Mouse (Mus musculus): ENCODE data around the gene Pbp2. TPM values are rescaled to one million over a fixed set of nuclear protein-coding genes. Genes with fewer than 3 reads are reported as not detected.

The Pbp2 gene
- total RNA-seq, 1 experiment, result 0.31 TPM

GRCm38 (mm10) chr6:135271761-135272160, 38.4 kb downstream of the Pbp2 start:
- no peak overlapping the region for H3K9ac ChIP-seq (ENCODE audit: insufficient read depth, low read depth, low read length, poor library complexity, severe bottlenecking)
- H3K4me1 ChIP-seq (ENCODE audit: control insufficient read depth in 2 of 2, insufficient read depth in 2 of 2, low read length in 2 of 2, poor library complexity in 1 of 2), result no peaks in the 10 kb centered on the region
- DNase-seq (ENCODE audit: low read depth, low spot score), result no peak
- H3K4me3 ChIP-seq (ENCODE audit: insufficient read depth in 1 of 2, low read depth in 1 of 2, low read length in 2 of 2, poor library complexity in 1 of 2, severe bottlenecking in 1 of 2), result no peak overlapping the region
- TF ChIP-seq CHD2 (IDR thresholded peaks at IDR 0.05; ENCODE audit: low read depth, low read length) (no peak), ZC3H11A (IDR thresholded peaks at IDR 0.05; ENCODE audit: borderline replicate concordance, low read depth, low read length) (no peak), HCFC1 (IDR thresholded peaks at IDR 0.05; ENCODE audit: borderline replicate concordance, insufficient read depth, low read length) (no peak), ZNF384 (IDR thresholded peaks at IDR 0.05; ENCODE audit: low read depth, low read length) (no peak), MAFK (IDR thresholded peaks at IDR 0.05; ENCODE audit: insufficient read depth, low read depth, low read length) (no peak)
- in situ Hi-C loops (cut with MboI; ENCODE audit: low sequenced_read_pairs in 2 of 2, unreplicated experiment in 2 of 2), result no loop called here
- H3K9me3 ChIP-seq (ENCODE audit: control insufficient read depth, insufficient read depth, low read depth, low read length), result no peaks in the 10 kb centered on the region
- H3K27ac ChIP-seq (ENCODE audit: insufficient read depth, low read depth, low read length, poor library complexity, severe bottlenecking), result no peak overlapping the region
- no peaks in the 10 kb centered on the region for H3K36me3 ChIP-seq (ENCODE audit: control insufficient read depth, insufficient read depth, low read length, poor library complexity, severe bottlenecking)

GRCm38 (mm10) chr6:135269626-135270025, 40.6 kb downstream of the Pbp2 start:
- Histone ChIP-seq H3K9me3 (ENCODE audit: control insufficient read depth, insufficient read depth, low read depth, low read length) (no peaks in the 10 kb centered on the region), H3K4me3 (ENCODE audit: insufficient read depth in 1 of 2, low read depth in 1 of 2, low read length in 2 of 2, poor library complexity in 1 of 2, severe bottlenecking in 1 of 2) (no peak overlapping the region), H3K27ac (ENCODE audit: insufficient read depth, low read depth, low read length, poor library complexity, severe bottlenecking) (no peak overlapping the region), H3K36me3 (ENCODE audit: control insufficient read depth, insufficient read depth, low read length, poor library complexity, severe bottlenecking) (no peaks in the 10 kb centered on the region), H3K4me1 (ENCODE audit: control insufficient read depth in 2 of 2, insufficient read depth in 2 of 2, low read length in 2 of 2, poor library complexity in 1 of 2) (no peaks in the 10 kb centered on the region), H3K9ac (ENCODE audit: insufficient read depth, low read depth, low read length, poor library complexity, severe bottlenecking) (no peak overlapping the region)
- DNase-seq (ENCODE audit: low read depth, low spot score), result no peak
- in situ Hi-C loops (cut with MboI; ENCODE audit: low sequenced_read_pairs in 2 of 2, unreplicated experiment in 2 of 2), result no loop called here
- no peak for TF ChIP-seq MAFK (IDR thresholded peaks at IDR 0.05; ENCODE audit: insufficient read depth, low read depth, low read length)
- TF ChIP-seq ZC3H11A (IDR thresholded peaks at IDR 0.05; ENCODE audit: borderline replicate concordance, low read depth, low read length), result no peak
- no peak for TF ChIP-seq CHD2 (IDR thresholded peaks at IDR 0.05; ENCODE audit: low read depth, low read length)
- no peak for TF ChIP-seq HCFC1 (IDR thresholded peaks at IDR 0.05; ENCODE audit: borderline replicate concordance, insufficient read depth, low read length)
- no peak for TF ChIP-seq ZNF384 (IDR thresholded peaks at IDR 0.05; ENCODE audit: low read depth, low read length)

GRCm38 (mm10) chr6:135268392-135268791, 41.8 kb downstream of the Pbp2 start:
- Histone ChIP-seq H3K36me3 (ENCODE audit: control insufficient read depth, insufficient read depth, low read length, poor library complexity, severe bottlenecking) (no peaks in the 10 kb centered on the region), H3K9me3 (ENCODE audit: control insufficient read depth, insufficient read depth, low read depth, low read length) (no peaks in the 10 kb centered on the region), H3K9ac (ENCODE audit: insufficient read depth, low read depth, low read length, poor library complexity, severe bottlenecking) (no peak overlapping the region), H3K27ac (ENCODE audit: insufficient read depth, low read depth, low read length, poor library complexity, severe bottlenecking) (no peak overlapping the region), H3K4me3 (ENCODE audit: insufficient read depth in 1 of 2, low read depth in 1 of 2, low read length in 2 of 2, poor library complexity in 1 of 2, severe bottlenecking in 1 of 2) (no peak overlapping the region), H3K4me1 (ENCODE audit: control insufficient read depth in 2 of 2, insufficient read depth in 2 of 2, low read length in 2 of 2, poor library complexity in 1 of 2) (no peaks in the 10 kb centered on the region)
- DNase-seq (ENCODE audit: low read depth, low spot score), result no peak
- TF ChIP-seq MAFK (IDR thresholded peaks at IDR 0.05; ENCODE audit: insufficient read depth, low read depth, low read length), result no peak
- TF ChIP-seq ZNF384 (IDR thresholded peaks at IDR 0.05; ENCODE audit: low read depth, low read length), result no peak
- no peak for TF ChIP-seq CHD2 (IDR thresholded peaks at IDR 0.05; ENCODE audit: low read depth, low read length)
- in situ Hi-C loops (cut with MboI; ENCODE audit: low sequenced_read_pairs in 2 of 2, unreplicated experiment in 2 of 2), result no loop called here

- in situ Hi-C loops (cut with MboI; ENCODE audit: low sequenced_read_pairs in 2 of 2, unreplicated experiment in 2 of 2), result no loop called here
These were observed 43.0 kb downstream of the Pbp2 start for GRCm38 (mm10) chr6:135267221-135267620.

GRCm38 (mm10) chr6:135266056-135266455, 44.1 kb downstream of the Pbp2 start:
- Histone ChIP-seq H3K36me3 (ENCODE audit: control insufficient read depth, insufficient read depth, low read length, poor library complexity, severe bottlenecking) (no peaks in the 10 kb centered on the region), H3K9me3 (ENCODE audit: control insufficient read depth, insufficient read depth, low read depth, low read length) (no peaks in the 10 kb centered on the region), H3K9ac (ENCODE audit: insufficient read depth, low read depth, low read length, poor library complexity, severe bottlenecking) (no peak overlapping the region), H3K27ac (ENCODE audit: insufficient read depth, low read depth, low read length, poor library complexity, severe bottlenecking) (no peak overlapping the region), H3K4me1 (ENCODE audit: control insufficient read depth in 2 of 2, insufficient read depth in 2 of 2, low read length in 2 of 2, poor library complexity in 1 of 2) (no peaks in the 10 kb centered on the region), H3K4me3 (ENCODE audit: insufficient read depth in 1 of 2, low read depth in 1 of 2, low read length in 2 of 2, poor library complexity in 1 of 2, severe bottlenecking in 1 of 2) (no peak overlapping the region)
- no peak for DNase-seq (ENCODE audit: low read depth, low spot score)
- TF ChIP-seq HCFC1 (IDR thresholded peaks at IDR 0.05; ENCODE audit: borderline replicate concordance, insufficient read depth, low read length), result no peak
- TF ChIP-seq ZC3H11A (IDR thresholded peaks at IDR 0.05; ENCODE audit: borderline replicate concordance, low read depth, low read length), result no peak
- TF ChIP-seq MAFK (IDR thresholded peaks at IDR 0.05; ENCODE audit: insufficient read depth, low read depth, low read length), result no peak
- TF ChIP-seq ZNF384 (IDR thresholded peaks at IDR 0.05; ENCODE audit: low read depth, low read length), result no peak
- TF ChIP-seq CHD2 (IDR thresholded peaks at IDR 0.05; ENCODE audit: low read depth, low read length), result no peak
- in situ Hi-C loops (cut with MboI; ENCODE audit: low sequenced_read_pairs in 2 of 2, unreplicated experiment in 2 of 2), result no loop called here

More at GRCm38 (mm10) chr6:135267221-135267620, 43.0 kb downstream of the Pbp2 start:
- Histone ChIP-seq H3K4me1 (ENCODE audit: control insufficient read depth in 2 of 2, insufficient read depth in 2 of 2, low read length in 2 of 2, poor library complexity in 1 of 2) (no peaks in the 10 kb centered on the region), H3K27ac (ENCODE audit: insufficient read depth, low read depth, low read length, poor library complexity, severe bottlenecking) (no peak overlapping the region), H3K4me3 (ENCODE audit: insufficient read depth in 1 of 2, low read depth in 1 of 2, low read length in 2 of 2, poor library complexity in 1 of 2, severe bottlenecking in 1 of 2) (no peak overlapping the region), H3K9me3 (ENCODE audit: control insufficient read depth, insufficient read depth, low read depth, low read length) (no peaks in the 10 kb centered on the region), H3K36me3 (ENCODE audit: control insufficient read depth, insufficient read depth, low read length, poor library complexity, severe bottlenecking) (no peaks in the 10 kb centered on the region), H3K9ac (ENCODE audit: insufficient read depth, low read depth, low read length, poor library complexity, severe bottlenecking) (no peak overlapping the region)
- DNase-seq (ENCODE audit: low read depth, low spot score), result no peak
- TF ChIP-seq ZC3H11A (IDR thresholded peaks at IDR 0.05; ENCODE audit: borderline replicate concordance, low read depth, low read length) (no peak), MAFK (IDR thresholded peaks at IDR 0.05; ENCODE audit: insufficient read depth, low read depth, low read length) (no peak), ZNF384 (IDR thresholded peaks at IDR 0.05; ENCODE audit: low read depth, low read length) (no peak), HCFC1 (IDR thresholded peaks at IDR 0.05; ENCODE audit: borderline replicate concordance, insufficient read depth, low read length) (no peak), CHD2 (IDR thresholded peaks at IDR 0.05; ENCODE audit: low read depth, low read length) (no peak)
